Mouse (Mus musculus) frontal cortex, postnatal 36 days (tissue): ENCODE measurements at regions not wholly inside any gene's neighbourhood (a gene's known extent, or its start where the extent isn't known, plus 50 kb on each side); places are given as distances from the start of the nearest gene placed in this dataset.

Source experiments
- DNase-seq, 2 experiments: peaks; one replicate each; pipeline ENCODE4 v3.0.0; 2022; ENCODE audit warnings: low spot score in 2 of 2

- DNase-seq: no peak
Observed at GRCm38 (mm10) chr8:49396519-49396918, 552.8 kb upstream of the Tenm3 start.

GRCm38 (mm10) chr8:49395029-49395428 lies 551.3 kb upstream of the Tenm3 start:
- DNase-seq: no peak

GRCm38 (mm10) chr8:49389525-49389924 lies 545.8 kb upstream of the Tenm3 start:
- no peak for DNase-seq

- DNase-seq: no peak
Observed at GRCm38 (mm10) chr8:49387587-49387986, 543.8 kb upstream of the Tenm3 start.

GRCm38 (mm10) chr8:49372686-49373085 lies 528.9 kb upstream of the Tenm3 start:
- DNase-seq: no peak

GRCm38 (mm10) chr8:49362682-49363081 lies 518.9 kb upstream of the Tenm3 start:
- DNase-seq: no peak

GRCm38 (mm10) chr8:49361443-49361842 lies 517.7 kb upstream of the Tenm3 start:
- no peak for DNase-seq

- no peak for DNase-seq
Observed at GRCm38 (mm10) chr8:49360121-49360520, 516.4 kb upstream of the Tenm3 start.

GRCm38 (mm10) chr8:49359671-49360070 lies 515.9 kb upstream of the Tenm3 start:
- no peak for DNase-seq

- DNase-seq: no peak
Observed at GRCm38 (mm10) chr8:49348602-49349001, 504.9 kb upstream of the Tenm3 start.

GRCm38 (mm10) chr8:49338716-49339115 lies 495.0 kb upstream of the Tenm3 start:
- no peak for DNase-seq

- DNase-seq: no peak
Observed at GRCm38 (mm10) chr8:49326980-49327379, 483.2 kb upstream of the Tenm3 start.

GRCm38 (mm10) chr8:49321404-49321803 lies 477.7 kb upstream of the Tenm3 start:
- no peak for DNase-seq

GRCm38 (mm10) chr8:49313483-49314278 lies 469.9 kb upstream of the Tenm3 start:
- DNase-seq: no peak

GRCm38 (mm10) chr8:49312816-49313215 lies 469.1 kb upstream of the Tenm3 start:
- no peak for DNase-seq

- DNase-seq: no peak
Observed at GRCm38 (mm10) chr8:49282401-49282800, 438.6 kb upstream of the Tenm3 start.

GRCm38 (mm10) chr8:49281254-49281653 lies 437.5 kb upstream of the Tenm3 start:
- no peak for DNase-seq

GRCm38 (mm10) chr8:49274031-49274430 lies 430.3 kb upstream of the Tenm3 start:
- no peak for DNase-seq

- no peak for DNase-seq
Observed at GRCm38 (mm10) chr8:49273109-49273508, 429.4 kb upstream of the Tenm3 start.

GRCm38 (mm10) chr8:49263416-49263815 lies 419.7 kb upstream of the Tenm3 start:
- DNase-seq: no peak

GRCm38 (mm10) chr8:49262797-49263196 lies 419.0 kb upstream of the Tenm3 start:
- DNase-seq: no peak

GRCm38 (mm10) chr8:49255954-49256353 lies 412.2 kb upstream of the Tenm3 start:
- DNase-seq: no peak

- DNase-seq: no peak
Observed at GRCm38 (mm10) chr8:49254311-49254828, 410.6 kb upstream of the Tenm3 start.

- no peak for DNase-seq
Observed at GRCm38 (mm10) chr8:49243002-49243401, 399.3 kb upstream of the Tenm3 start.
